Mouse (Mus musculus) left cerebral cortex, postnatal 4 days (tissue): ENCODE measurements around the gene Espn. TPM values are rescaled to one million over a fixed set of nuclear protein-coding genes. Genes with fewer than 3 reads are reported as not detected.

Experiments
- DNase-seq: peaks from one replicate; pipeline ENCODE4 v3.0.0-alpha.2; 2022
- intact Hi-C: fragments of 180-260 bp; cut with DNase I; formaldehyde crosslinking; loops from one replicate; pipeline ENCODE4 v1.15.1; 2025
- total RNA-seq, 2 experiments: library from RNA; stranded (reverse); gene quantifications; 2 replicates each; pipeline ENCODE4 v1.2.3; 2021

The Espn gene
- total RNA-seq, 2 experiments from 2014 or later = 0.46 TPM; not detected in 1

DNA sequence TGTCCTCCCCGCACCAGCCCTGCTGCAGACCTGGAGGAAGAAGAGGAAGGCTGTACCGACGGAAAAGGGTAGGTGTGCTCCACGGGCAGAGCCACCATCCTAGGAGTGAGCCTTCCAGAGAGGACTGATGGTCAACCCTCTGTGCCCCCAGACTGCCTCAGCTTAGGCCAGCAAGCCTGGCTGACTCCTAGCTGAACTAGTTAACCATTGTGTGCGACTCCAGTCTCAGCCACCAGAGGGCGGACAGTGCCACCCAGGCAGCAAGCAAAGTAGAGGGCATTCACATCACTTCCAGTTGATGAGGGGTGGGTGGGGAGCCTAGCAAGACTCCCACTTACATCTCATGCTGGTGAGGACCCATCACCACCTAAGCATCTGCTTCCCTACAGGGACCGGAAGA is 49.1 kb downstream of the Espn start:
- intact Hi-C loops = no loop called here
- peak; percentile 79 for DNase-seq

DNA sequence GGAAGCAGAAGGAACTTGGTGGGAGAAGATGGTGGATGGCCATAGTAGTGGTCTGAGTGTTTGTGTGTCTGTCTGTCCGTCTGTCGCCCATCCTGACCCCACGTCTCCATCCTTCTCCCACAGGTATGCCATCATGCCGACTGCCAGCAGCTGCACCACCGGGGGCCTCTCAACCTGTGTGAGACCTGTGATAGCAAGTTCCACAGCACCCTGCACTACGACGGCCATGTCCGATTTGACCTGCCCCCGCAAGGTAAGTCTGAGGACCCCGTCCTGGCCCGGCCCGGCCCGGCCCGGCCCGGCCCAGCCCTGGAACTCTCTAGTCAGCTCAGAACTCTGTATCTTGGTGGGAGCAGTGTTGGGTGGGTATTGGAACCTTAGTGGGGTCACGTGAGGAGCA is 50.2 kb downstream of the Espn start:
- intact Hi-C loops = no loop called here
- no peak for DNase-seq

DNA sequence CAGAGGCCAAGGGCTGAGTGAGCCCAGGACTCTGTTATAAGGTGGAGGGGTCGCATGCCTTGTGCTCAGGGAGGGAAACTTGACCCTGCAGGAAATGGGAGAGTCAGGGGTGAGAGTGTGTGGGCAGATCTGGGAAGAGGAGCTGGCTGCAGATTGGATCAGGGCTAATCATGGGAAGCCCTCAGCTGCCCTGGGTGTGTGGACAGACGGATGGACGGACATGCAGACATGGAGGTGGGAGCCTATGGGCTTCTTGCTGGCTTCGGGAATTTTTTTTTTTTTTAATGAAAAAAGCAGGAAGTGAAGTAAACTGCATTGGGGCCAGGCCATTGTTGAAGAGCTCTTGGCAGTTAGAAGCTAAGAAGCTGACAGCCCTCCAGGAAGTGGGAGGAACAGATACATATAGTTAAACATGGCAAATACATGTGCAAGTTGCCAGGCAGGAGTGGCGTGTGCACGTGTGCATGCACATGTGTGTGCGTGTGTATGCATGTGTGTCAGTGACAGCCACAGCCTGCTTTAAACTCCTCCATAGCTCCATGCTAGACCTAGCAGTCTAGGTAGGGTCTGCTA is 51.0 kb downstream of the Espn start:
- intact Hi-C loops = no loop called here

DNA sequence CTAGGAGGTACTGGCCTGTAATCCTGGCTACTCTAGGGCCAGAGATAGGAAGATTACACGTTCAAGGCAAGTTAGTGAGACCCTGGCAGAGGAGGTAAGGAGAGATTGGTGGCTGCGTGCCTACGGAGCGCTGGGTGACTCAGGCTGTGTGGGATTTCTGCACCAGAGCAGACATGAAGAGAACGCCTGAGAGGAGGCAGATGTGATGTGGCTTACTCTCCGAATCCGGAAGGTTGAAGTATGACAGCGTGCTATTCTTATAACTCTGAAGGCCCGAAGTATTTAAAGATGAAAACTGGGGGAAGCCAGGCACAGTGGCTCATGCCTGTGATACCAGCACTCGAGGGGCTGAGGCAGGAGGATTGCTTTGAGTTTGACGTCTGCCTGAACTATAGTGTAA is 51.6 kb downstream of the Espn start:
- intact Hi-C loops = no loop called here
- no peak for DNase-seq

More for the DNA sequence above, 51.0 kb downstream of the Espn start:
- no peak for DNase-seq

DNA sequence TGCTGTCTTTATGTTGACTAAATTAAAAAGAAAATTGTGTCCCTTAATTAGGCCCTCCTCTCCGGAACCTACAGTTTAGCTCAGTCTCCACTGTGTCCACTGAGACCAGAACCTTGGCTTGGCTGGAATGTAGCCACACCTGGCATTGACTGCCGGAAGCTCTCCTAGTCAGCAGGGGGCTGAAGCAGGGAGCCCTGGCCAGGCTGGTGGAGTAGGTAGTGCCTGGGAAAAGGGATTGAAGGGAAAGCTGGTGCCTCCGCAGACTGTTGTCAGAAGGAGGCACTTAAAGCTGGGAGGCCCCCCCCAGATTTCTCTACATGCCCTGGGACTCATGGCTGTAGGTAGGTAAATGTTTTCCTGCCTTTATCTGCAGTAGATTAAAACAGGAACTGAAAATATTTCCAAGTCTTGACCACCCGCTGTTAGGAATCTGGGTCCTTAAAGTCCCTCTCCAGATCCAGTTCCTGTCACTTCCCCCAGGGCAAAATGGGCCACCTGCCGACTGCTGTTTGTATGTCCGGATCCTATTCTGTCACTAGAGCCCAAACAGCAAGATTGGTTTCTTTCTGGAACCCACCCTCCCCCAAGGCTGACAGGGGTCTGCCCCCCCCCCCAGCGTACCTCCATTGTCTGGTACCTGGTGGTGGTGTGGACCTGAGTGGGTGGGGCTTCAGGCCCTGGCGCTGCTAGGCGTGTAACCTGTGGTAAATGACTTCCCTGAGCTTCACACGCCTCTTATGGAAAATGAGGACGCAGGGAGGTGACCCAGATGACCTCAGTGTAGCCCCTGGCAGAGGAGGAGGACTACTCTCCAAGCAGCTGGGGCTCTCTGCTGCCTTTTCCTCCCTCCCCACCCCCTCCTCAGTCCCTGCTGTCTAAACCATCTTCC is 54.0 kb downstream of the Espn start:
- DNase-seq = no peak
- intact Hi-C loops = no loop called here

DNA sequence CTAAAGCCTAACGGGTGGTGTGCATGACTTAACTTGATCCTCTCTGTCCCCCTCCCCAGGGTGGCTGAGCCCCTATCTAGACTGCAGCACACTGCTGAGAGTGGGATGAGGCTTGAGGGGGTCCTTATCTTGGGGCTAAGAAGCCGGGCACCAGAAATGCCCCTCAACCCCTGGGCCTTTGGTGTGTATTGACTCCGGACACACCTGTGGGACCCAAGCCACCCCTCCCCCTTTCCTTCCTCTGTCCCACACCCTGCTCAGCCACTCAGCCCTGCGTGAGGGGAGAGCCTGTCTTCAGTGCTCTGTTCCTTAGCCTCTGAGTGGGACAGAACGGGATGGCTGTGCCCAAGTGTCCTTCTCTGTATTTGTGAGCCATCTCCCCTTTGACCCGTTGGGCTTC is 55.2 kb downstream of the Espn start:
- intact Hi-C loops = no loop called here
- DNase-seq = no peak

DNA sequence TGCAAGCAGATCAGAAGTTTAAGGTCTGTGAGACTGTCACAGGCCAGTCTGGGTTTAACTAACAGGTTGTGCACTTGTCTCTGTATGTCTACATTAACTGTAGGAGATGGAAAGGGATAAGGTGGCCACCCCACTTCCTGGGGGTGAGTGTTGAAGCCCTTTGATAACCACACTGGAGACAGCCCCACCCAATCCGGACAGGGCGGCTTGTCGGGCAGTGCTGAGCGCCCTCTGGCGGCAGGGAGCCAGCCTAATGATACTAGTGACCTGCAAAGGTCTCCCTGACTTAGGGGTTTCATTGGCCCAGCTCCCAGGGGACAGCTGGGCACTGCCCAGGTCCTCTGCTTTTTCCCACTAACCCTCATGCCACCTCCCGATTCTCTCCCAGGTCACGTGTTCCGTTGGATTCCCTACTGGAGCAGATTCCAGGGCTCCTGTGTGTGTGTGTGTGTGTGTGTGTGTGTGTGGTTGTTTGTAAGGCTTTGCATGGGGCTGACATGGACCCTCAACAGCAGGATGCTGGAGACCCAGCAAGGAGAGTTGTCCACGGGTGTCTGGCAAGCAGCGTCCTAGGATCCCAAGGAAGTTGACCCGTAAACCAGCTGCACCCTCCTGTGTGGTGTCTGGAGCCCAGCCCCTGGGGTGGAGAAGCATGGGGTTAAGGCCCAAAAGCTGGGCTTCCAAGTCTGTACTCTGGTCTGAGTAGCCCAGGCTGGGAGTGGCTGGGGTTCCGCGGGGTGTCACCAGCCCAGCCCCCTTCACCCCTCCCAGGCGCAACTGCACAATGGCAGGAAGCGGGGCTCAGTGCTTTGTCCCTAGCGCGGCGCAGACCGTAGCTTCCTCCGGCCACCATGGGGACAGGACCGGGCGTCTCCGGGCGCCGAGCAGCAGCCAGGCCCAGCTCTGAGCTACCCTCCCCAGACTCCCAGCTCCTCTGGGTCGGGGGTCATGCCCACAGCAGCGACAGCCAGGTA is 55.9 kb downstream of the Espn start:
- peak; percentile 76 for DNase-seq
- intact Hi-C loops = no loop called here

DNA sequence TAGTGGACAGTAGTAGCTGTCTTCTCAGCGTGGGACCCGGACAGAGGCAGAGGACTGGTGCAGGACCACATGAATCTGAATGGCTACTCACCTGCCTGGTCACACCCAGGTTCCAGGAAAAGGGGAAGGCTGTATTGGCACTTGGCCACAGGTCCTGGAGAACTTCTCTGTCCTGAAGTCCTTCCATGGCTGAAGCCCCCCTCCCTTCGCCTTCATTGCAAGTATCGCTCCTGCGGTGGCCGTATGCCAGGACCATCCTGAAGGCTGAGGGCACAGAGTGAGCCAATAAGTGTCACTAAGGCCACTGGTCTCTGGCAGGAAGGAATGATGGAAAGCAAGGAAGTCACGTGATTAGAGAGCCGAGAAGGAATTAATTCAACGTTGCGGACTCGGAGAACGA is 57.9 kb downstream of the Espn start:
- DNase-seq = no peak
- intact Hi-C loops = no loop called here

DNA sequence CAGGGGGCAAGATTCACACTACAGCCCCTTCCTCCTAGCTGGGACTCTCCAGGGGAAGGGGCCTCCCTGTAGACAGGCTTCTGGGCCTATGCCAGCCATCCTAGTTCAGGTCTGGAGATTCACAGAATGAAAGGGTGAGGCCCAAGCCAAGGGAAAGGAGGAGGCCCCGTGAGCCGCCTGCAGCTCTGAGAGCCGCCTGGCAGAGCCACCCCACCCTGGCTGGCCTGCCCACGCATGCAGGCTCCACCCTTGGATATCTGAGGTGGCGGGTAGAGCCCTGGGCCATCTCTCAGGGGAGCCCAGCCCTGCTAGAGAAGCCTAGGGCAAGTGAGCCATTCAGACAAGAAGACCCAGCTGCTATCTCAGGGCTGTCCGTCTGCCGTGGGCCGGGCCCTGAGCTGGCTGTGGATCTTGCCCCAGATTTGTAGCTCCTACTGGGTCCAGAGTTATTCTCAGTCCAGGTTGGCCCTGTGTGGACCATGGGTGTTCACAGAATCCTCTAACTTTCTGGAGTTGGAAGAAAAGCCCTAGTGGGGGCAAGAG is 59.3 kb downstream of the Espn start:
- DNase-seq = no peak
- intact Hi-C loops = no loop called here

DNA sequence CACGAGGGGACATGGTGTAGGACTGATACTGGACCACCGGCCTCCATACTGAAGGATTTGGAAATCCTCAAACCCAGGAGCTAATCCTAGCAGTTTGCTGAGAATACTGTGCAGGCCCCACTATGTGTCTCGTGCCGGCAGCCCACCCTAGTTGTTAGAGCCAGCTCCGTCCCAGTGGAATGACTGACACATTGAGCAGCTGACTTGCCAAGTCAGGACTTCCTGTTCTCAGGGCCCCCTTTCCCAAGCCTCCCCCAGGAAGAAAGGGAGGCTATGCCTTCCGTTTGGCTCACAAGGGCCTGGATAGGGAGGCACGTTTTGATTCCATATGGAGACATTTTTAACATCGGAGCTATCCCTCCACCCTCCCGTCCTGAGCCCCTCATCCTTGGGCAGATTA is 62.0 kb downstream of the Espn start:
- intact Hi-C loops = no loop called here
- DNase-seq = no peak

DNA sequence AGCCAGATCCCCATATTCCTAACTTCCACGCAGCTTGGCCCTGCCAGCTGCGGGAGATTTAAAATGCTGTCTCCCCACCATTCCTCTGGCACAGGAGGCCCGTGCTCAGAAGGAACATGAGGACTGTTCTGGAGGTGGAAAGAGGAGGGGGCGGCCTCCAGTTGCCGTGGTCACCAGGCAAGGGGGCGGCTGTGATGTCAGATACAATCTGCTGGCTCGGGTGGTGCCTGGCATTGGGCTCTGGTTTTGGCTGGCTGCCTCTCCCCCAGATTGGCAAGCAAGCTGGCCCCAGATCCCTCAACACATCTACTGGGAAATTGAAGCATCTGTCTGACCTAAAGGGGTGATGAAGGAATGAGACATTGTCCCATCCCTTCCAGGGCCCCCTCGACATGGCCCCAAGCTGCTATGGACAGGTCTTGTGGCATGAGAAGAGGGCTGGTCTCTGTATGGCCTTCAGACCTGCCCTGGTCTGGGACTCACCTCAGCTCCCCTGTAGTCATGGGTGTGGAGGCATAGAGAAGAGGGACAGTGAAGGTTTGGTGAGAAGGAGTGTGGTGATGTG is 63.5 kb downstream of the Espn start:
- peak; percentile 89 for DNase-seq
- intact Hi-C loops = no loop called here

DNA sequence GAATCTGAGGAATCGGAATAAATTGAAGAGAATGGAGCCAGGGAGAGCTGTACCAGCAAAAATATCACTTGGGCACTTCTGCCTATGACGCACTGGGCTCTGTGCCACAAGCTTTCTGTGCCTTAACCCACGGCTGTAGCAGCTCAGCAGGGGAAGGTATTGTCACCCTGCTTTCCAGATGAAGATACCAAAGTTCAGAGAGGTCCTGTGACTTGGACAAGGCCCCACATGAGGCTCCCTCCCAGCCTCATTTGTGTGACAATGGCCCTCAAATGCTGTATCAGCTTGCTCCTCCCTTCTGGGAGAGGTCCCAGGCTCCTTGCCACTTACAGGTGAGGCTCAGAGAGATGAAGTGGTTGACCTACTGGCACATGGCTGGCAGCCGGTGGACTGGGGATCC is 64.0 kb downstream of the Espn start:
- DNase-seq = no peak
- intact Hi-C loops = no loop called here

DNA sequence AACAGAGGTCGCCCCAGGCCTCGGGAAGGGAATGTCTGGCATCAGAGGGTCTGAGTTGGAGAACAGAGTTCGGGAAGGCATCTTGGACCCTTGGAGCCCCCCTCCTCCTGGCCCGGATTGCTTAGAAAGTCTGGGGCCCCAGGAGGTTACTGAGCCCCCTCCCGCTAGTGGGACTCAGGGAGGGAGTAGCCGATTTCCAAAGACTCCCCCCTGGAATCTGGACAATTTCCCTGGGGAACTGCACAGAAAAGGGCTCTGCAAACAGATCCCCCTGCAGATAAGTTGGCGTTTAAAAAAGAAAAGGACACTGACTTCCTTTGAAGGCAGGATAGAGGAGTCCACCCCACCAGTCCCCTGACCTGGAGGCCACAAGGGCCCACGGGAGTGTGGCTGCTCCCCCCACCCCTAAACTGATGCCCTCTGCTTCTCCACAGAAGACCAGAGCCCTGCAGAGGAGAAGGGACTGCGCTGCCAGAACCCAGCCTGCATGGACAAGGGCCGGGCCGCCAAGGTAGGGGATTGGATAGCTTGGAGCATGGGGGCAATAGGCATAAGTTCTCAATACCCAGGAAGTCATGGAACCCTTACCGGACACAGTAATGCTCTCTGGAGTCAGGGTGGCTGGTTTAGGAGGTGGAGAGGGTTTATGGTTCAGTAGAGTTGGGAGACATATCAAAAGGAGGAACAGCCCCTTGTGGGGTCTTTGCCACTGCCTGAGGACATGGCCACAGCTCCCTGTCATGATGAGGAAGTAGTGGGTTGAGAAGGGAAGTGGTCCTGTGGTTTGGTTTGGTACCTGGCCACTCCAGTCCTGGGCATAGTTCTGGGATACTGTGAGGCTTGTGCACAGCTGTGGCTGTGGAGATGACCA is 64.7 kb downstream of the Espn start:
- DNase-seq = no peak
- intact Hi-C loops = no loop called here

DNA sequence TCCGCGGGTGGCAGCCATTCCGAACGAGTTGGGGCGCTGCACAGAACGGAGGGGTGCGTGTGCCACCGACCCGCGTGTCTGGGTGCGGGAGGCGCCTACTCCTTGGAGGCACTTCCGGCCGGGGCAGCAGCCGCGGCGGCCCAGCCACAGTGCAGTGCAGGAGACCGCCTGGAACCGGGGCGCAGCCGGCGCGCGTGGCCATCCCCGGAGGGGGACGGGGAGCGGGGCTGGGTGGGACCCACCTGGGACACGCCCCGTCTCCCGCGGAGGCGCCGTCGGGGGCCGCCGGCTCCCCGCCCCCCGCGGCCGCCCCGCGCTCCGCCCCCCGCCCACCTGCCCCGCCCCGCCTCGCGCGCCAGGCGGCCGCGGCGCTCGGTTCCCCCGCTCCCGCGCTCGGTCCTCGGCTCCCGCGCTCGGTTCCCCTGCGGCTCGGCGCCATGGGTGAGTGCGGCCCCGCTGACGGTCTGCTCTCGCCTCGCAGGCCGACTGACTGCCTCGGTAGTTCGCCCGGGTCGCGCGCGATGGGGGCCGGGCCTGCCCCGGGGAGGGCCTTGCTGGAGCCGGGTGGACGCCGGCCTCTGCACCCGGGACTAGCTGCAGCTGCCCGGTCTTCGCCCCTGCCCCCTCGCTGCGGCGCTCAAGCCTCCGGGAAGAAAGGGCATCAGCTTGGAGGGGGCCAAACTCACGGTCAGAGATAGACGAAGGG is 65.5 kb downstream of the Espn start:
- DNase-seq = no peak
- intact Hi-C loops = no loop called here

DNA sequence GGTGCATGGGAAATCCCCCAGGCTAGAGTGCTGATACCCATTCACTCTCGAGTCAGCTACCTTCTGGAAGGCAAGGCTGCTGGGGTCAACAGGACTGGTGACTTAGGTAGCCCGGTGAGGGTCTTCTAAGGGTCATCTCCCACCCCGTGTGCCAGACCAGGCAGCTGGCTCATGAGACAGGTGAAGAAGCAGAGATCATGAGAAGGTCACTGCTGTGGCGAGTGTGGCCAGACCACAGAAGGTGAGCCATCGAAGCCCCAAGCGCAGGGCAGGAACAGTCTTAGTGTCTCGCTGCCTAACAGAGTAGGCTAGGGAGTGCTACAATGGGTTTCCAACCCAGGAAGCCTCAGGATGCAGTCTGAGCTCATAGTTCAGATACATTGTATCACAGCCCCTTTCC is 67.6 kb downstream of the Espn start:
- no peak for DNase-seq
- intact Hi-C loops = no loop called here

DNA sequence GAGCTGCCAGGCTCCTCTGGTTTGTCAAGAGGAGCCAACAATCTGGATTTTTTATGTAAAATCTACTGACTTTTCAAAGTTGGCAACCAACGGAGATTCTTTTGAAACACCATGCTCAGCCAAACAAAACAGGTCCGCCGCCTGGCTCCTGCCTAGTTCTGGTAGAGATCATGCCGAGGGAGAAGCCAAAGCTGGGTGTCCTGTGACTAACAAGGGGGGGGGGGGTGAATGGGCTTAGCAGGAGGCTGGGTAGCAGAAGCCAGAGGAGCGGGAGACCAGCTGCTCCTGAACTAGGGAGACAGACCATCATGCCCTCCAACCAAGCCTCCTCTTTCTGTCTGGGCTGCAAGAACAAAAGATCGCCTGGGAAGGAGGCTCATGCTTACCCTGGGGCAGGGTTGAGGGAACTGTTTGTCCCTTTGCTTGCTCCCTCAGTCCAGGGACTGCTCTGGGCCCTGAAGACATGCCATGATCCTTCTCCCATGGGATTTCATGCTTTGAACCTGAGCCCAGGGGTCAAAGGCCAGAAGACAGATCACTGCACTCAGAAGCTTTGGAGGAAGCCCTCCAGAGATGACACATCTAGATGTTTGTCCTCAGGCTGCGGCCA is 68.5 kb downstream of the Espn start:
- intact Hi-C loops = no loop called here
- DNase-seq = no peak

DNA sequence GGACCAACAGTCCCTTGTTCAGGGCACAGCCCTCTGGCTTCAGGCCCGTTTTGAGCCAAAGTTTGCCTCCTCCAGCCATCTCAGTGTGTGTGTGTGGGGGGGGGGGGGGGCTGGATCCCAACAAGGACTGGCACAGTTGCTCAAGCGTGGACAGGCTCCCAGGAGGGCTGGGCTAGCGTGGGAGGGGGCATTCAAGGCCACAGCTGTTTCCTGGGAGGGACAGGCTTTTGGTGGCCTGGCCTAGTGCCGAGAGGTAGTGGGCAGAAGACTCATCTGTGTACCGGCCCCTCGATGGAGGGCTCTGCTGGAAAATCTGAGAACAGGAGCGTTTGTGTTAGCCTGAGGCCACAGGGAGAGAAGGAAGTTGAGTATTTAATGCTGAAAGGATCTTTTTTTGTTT is 72.2 kb downstream of the Espn start:
- intact Hi-C loops = no loop called here
- DNase-seq = no peak

DNA sequence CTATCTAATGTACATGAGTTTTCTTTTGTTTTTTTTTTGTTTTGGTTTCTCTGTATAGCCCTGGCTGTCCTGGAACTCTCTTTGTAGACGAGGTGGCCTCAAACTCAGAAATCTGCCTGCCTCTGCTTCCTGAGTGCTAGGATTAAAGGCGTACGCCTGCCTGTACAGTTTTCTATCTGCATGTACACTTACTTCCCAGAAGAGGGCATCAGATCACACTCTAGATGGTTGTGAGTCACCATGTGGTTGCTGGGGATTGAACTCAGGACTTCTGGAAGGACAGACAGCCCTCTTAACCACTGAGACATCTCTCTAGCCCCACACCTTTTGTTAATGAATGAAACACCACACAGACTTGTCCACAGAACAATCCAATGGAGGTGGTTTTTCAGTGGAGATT is 72.9 kb downstream of the Espn start:
- DNase-seq = no peak
- intact Hi-C loops = no loop called here

DNA sequence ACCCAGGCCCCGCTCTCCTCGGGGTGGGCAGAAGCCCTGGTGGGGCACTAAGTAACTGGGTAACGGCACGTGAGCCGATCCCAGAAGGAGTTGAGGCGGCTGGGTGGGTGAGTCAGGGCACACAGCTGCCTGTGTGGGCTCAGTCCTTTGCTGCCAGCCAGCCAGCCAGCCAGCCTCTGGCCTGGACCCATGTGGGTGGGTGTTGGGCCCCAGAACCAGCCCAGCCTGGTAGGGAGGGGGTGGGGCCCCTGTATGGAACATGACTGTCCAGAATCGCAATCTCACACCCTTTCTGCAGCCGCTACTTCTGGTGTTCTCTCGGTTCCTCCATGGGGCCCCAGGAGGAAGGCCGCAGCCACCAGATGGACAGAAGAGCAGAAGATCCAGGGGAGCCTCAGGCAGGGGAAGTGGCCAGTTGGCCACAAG is 74.1 kb downstream of the Espn start:
- intact Hi-C loops = no loop called here
- DNase-seq = no peak
